ENCODE assay signal across 23 mouse cellular contexts in the genomic region with DNA sequence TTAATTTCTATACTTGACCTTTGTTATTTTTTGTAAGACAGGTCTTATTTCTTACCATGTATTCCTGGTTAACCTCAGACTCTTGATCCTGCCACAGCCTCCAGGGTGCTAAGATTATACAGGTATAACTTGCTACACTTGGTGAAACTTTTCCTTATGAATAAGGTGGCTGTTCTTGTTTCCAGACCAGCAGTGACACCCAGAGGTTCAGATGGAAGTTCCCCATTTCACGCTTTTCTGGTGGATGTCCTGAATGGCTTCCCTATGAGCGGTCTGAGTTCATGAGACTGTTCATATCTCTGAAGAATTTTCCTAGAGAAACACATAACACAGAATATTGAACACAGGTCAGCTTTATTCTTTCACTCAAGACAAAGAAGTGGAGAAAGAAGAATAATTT.
DNase-seq lines count a peak whose midpoint lies in the region; ATAC-seq and TF ChIP-seq lines count a peak whose summit lies in the region.
"Had no signal": no experiment of that assay in that cellular context is flagged by ENCODE, and none has a peak within 500 bp of the region (broad histone marks: within the 10 kb centered on the region; RNA-seq: fewer than 3 reads in every experiment).

No protein-coding gene starts in this region.

- H3K4me1 ChIP-seq in hindbrain, postnatal 0 days (ENCODE audit: insufficient read depth, low read length): no peaks in the 10 kb centered on the region
- H3K4me1 ChIP-seq in hindbrain, embryonic 10.5 days (replicated peaks): no peaks in the 10 kb centered on the region
- no peaks in the 10 kb centered on the region for H3K4me1 ChIP-seq in midbrain, postnatal 0 days (ENCODE audit: insufficient read depth, low read length)
- H3K4me1 ChIP-seq in midbrain, embryonic 13.5 days (replicated peaks): no peaks in the 10 kb centered on the region
- H3K4me1 ChIP-seq: midbrain, embryonic 12.5 days had no signal

- no peak overlapping the region for H3K4me3 ChIP-seq in hindbrain, postnatal 0 days (ENCODE audit: low read length)
- H3K4me3 ChIP-seq in hindbrain, embryonic 10.5 days: no peak overlapping the region
- no peak overlapping the region for H3K4me3 ChIP-seq in midbrain, postnatal 0 days (ENCODE audit: low read depth, low read length)
- no peak overlapping the region for H3K4me3 ChIP-seq in midbrain, embryonic 13.5 days (replicated peaks)
- H3K4me3 ChIP-seq: hindbrain, embryonic 15.5 days; limb, embryonic 10.5 days; midbrain, embryonic 12.5 days had no signal

- no peak overlapping the region for H3K27ac ChIP-seq in hindbrain, postnatal 0 days
- H3K27ac ChIP-seq in hindbrain, embryonic 10.5 days: no peak overlapping the region
- H3K27ac ChIP-seq in midbrain, postnatal 0 days (ENCODE audit: low read depth, low read length): no peak overlapping the region
- H3K27ac ChIP-seq in midbrain, embryonic 13.5 days: no peak overlapping the region
- H3K27ac ChIP-seq: hindbrain, embryonic 15.5 days; limb, embryonic 10.5 days; midbrain, embryonic 12.5 days had no signal

- WGBS in hindbrain, postnatal 0 days: 87% methylated on average over 2 of the region's 2 CpGs
- WGBS in hindbrain, embryonic 10.5 days: 91% methylated on average over 2 of the region's 2 CpGs
- 88% methylated on average over 2 of the region's 2 CpGs for WGBS in midbrain, postnatal 0 days
- WGBS in midbrain, embryonic 13.5 days: 87% methylated on average over 2 of the region's 2 CpGs

- DNase-seq in hindbrain, postnatal 0 days (ENCODE audit: low spot score): peak; percentile 35
- DNase-seq in hindbrain, embryonic 10.5 days (ENCODE audit: low spot score): no peak
- DNase-seq in midbrain, postnatal 0 days (ENCODE audit: low spot score): peak; percentile 21
- DNase-seq in adipocyte (ENCODE audit: low spot score): peak; percentile 12
- no peak for DNase-seq in lung, postnatal 25 days (ENCODE audit: low spot score)
- no peak for DNase-seq in B cell, adult 2 months
- DNase-seq: adrenal gland, adult 8-10 months; cerebellum, adult 9-10 months; forebrain, postnatal 0 days; gastrocnemius, postnatal 25 days; kidney, postnatal 4 days; layer of hippocampus, adult 9-11 months; liver; liver, postnatal 0 days; lung, postnatal 10 days; right cerebral cortex, postnatal 14 days; thymus, postnatal 14 days had no signal

- TF ChIP-seq CTCF in hindbrain, postnatal 0 days (IDR thresholded peaks at IDR 0.05; ENCODE audit: low read depth): peak; percentile 42
- TF ChIP-seq CTCF in midbrain, postnatal 0 days (IDR thresholded peaks at IDR 0.05): peak; percentile 54

- no peak overlapping the region for H3K4me2 ChIP-seq in hindbrain, postnatal 0 days (ENCODE audit: low read depth, low read length)
- H3K4me2 ChIP-seq in midbrain, postnatal 0 days (ENCODE audit: low read depth, low read length, poor library complexity, severe bottlenecking): no peak overlapping the region
- no peak overlapping the region for H3K4me2 ChIP-seq in midbrain, embryonic 13.5 days (replicated peaks)
- H3K4me2 ChIP-seq: hindbrain, embryonic 15.5 days; midbrain, embryonic 12.5 days had no signal

- H3K27me3 ChIP-seq in hindbrain, postnatal 0 days (ENCODE audit: insufficient read depth, low read length): no peaks in the 10 kb centered on the region
- no peaks in the 10 kb centered on the region for H3K27me3 ChIP-seq in hindbrain, embryonic 10.5 days (ENCODE audit: insufficient read depth, poor library complexity, severe bottlenecking)
- no peaks in the 10 kb centered on the region for H3K27me3 ChIP-seq in midbrain, postnatal 0 days (ENCODE audit: insufficient read depth, low read length)
- H3K27me3 ChIP-seq in midbrain, embryonic 13.5 days: no peaks in the 10 kb centered on the region
- H3K27me3 ChIP-seq: hindbrain, embryonic 15.5 days; midbrain, embryonic 12.5 days had no signal

- ATAC-seq in hindbrain, postnatal 0 days: no peak
- ATAC-seq in midbrain, postnatal 0 days (ENCODE audit: low FRiP score): no peak
- no peak for ATAC-seq in midbrain, embryonic 13.5 days
- ATAC-seq: CD4-positive, CD25-positive, alpha-beta regulatory T cell, adult 4 months; forebrain, postnatal 0 days; intestine, embryonic 16.5 days; liver, postnatal 0 days had no signal

- H3K36me3 ChIP-seq in hindbrain, postnatal 0 days (ENCODE audit: insufficient read depth, low read length): no peaks in the 10 kb centered on the region
- no peaks in the 10 kb centered on the region for H3K36me3 ChIP-seq in hindbrain, embryonic 10.5 days
- no peaks in the 10 kb centered on the region for H3K36me3 ChIP-seq in midbrain, postnatal 0 days (ENCODE audit: insufficient read depth, low read length)
- H3K36me3 ChIP-seq in midbrain, embryonic 13.5 days: no peaks in the 10 kb centered on the region
- H3K36me3 ChIP-seq: hindbrain, embryonic 15.5 days; limb, embryonic 10.5 days; midbrain, embryonic 12.5 days had no signal

- H3K9ac ChIP-seq in hindbrain, postnatal 0 days (replicated peaks; ENCODE audit: low read length): no peak overlapping the region
- no peak overlapping the region for H3K9ac ChIP-seq in midbrain, postnatal 0 days (replicated peaks; ENCODE audit: low read length, poor library complexity, severe bottlenecking)
- H3K9ac ChIP-seq in midbrain, embryonic 13.5 days (replicated peaks): no peak overlapping the region
- H3K9ac ChIP-seq: forebrain, postnatal 0 days; hindbrain, embryonic 15.5 days; liver, postnatal 0 days; midbrain, embryonic 12.5 days had no signal

- H3K9me3 ChIP-seq in hindbrain, postnatal 0 days (ENCODE audit: low read length): no peaks in the 10 kb centered on the region
- H3K9me3 ChIP-seq in hindbrain, embryonic 10.5 days: no peaks in the 10 kb centered on the region
- no peaks in the 10 kb centered on the region for H3K9me3 ChIP-seq in midbrain, postnatal 0 days (ENCODE audit: low read length)
- H3K9me3 ChIP-seq in midbrain, embryonic 13.5 days: no peaks in the 10 kb centered on the region
- H3K9me3 ChIP-seq: hindbrain, embryonic 15.5 days; limb, embryonic 10.5 days; midbrain, embryonic 12.5 days had no signal

Comparison
In these comparisons a context has a peak if more than half of its experiments do, and no peak if none do; other contexts are left out.
1. DNase-seq: peak in hindbrain, postnatal 0 days (single experiment), midbrain, postnatal 0 days (single experiment) and adipocyte (single experiment); none in hindbrain, embryonic 10.5 days (single experiment), lung, postnatal 25 days (single experiment) and B cell, adult 2 months (0 of 2).